Mouse (Mus musculus) stomach, postnatal 0 days (tissue): ENCODE data around the gene Phb2.

ENCODE experiments used
- CTCF ChIP-seq: IDR thresholded peaks from 2 replicates; pipeline ENCODE4 v1.5.1; 2016; ENCODE audit warnings: antibody characterized with exemption, low read depth, mild to moderate bottlenecking, moderate library complexity
- EP300 ChIP-seq: optimal IDR thresholded peaks from 2 replicates; pipeline ENCODE3; 2016; ENCODE audit warnings: antibody characterized with exemption

DNA sequence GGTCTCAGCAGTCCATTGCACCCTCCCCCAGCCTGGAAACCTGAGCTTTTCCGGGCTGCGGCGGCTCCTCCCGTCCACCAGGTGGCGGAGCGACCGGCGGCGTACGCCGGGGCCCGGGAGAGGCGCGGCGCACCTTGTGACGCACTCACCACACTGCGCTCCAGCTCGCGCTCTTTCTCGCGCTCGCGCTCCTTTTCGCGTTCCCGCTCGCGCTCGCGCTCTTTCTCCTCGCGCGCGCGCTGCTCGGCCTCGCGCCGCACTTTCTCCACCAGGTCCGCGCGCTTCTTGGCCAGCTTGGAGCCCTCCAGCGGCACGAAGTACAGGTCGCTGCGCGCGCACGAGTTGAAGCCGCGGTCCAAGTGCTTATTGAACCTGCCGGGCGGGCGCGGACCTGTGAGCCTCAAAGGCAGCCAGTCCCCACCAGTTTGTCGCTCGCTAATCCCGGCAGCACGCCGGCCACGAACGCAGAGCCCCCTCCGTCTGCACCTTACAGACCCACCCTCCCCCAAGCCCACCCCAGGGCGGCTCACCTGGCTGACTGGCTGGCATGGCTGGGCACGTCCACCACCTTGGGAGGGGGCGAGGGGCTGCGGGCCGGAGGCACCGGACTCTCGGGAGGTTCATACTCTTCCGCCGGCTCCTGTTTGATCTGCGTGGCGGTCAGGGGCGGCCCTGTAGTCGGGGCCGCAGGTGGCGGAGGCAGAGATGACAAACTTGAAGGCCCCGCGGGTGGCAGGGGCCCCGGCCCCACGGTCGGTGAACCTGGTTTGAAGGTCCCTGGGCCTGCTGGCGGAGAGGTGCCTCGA is 33.6 kb downstream of the Phb2 start:
- TF ChIP-seq CTCF: peak; percentile 91
- peak; percentile 80 for TF ChIP-seq EP300
